Mouse (Mus musculus) midbrain, embryonic 15.5 days (tissue): ENCODE measurements around the gene C9. TPM values are rescaled to one million over a fixed set of nuclear protein-coding genes. Genes with fewer than 3 reads are reported as not detected.

Experiments
- ATAC-seq: fragments of 200-750 bp; cut with Nextera tagmentation; replicated peaks from 2 replicates; pipeline ENCODE4 v1.8.0; 2017; ENCODE audit warnings: moderate TSS enrichment
- H3K27ac ChIP-seq: fragments of 300-500 bp; sonication (generic); 2 replicates; pipeline ENCODE4 v1.5.1; 2015; ENCODE audit warnings: mild to moderate bottlenecking, inconsistent platforms
- H3K27me3 ChIP-seq: fragments of 300-500 bp; sonication (generic); replicated peaks from 2 replicates; pipeline ENCODE4 v1.6.1; 2015; ENCODE audit warnings: inconsistent platforms
- H3K36me3 ChIP-seq: fragments of 300-500 bp; sonication (generic); replicated peaks from 2 replicates; pipeline ENCODE4 v1.6.1; 2015; ENCODE audit warnings: inconsistent platforms
- H3K4me1 ChIP-seq: fragments of 300-500 bp; sonication (generic); 2 replicates; pipeline ENCODE4 v1.6.1; 2015; ENCODE audit warnings: inconsistent platforms
- H3K4me2 ChIP-seq: fragments of 300-500 bp; sonication (generic); 2 replicates; pipeline ENCODE4 v1.6.1; 2015; ENCODE audit warnings: inconsistent platforms, mild to moderate bottlenecking, moderate library complexity
- H3K4me3 ChIP-seq: fragments of 300-500 bp; sonication (generic); 2 replicates; pipeline ENCODE4 v1.5.1; 2015; ENCODE audit warnings: mild to moderate bottlenecking, inconsistent platforms
- H3K9ac ChIP-seq: fragments of 300-500 bp; sonication (generic); 2 replicates; pipeline ENCODE4 v1.6.1; 2015; ENCODE audit warnings: mild to moderate bottlenecking, inconsistent platforms
- H3K9me3 ChIP-seq: fragments of 300-500 bp; sonication (generic); 2 replicates; pipeline ENCODE4 v1.6.1; 2016; ENCODE audit warnings: inconsistent platforms
- WGBS: fragments of 180-500 bp; shearing (Covaris S2); methylation state at CpG from one replicate; pipeline ENCODE4 v1.1.7; 2015; ENCODE audit warnings: mixed read lengths; 5-methylcytosine and 5-hydroxymethylcytosine counted together
- polyA plus RNA-seq: library from polyadenylated mRNA; unstranded; fragments of >200 nt; fragmentation: Nextera tagmentation; extraction: Ambion mirVana; gene quantifications from 2 replicates; pipeline ENCODE4 v1.2.1, GENCODE M21; 2015

C9 gene
- polyA plus RNA-seq, 1 experiment from 2014 or later = not detected

- no peaks in the 10 kb centered on the region for H3K4me1 ChIP-seq
- ATAC-seq = no peak
- H3K9me3 ChIP-seq = no peaks in the 10 kb centered on the region
- H3K27me3 ChIP-seq = no peaks in the 10 kb centered on the region
- no peaks in the 10 kb centered on the region for H3K36me3 ChIP-seq
- H3K4me3 ChIP-seq = no peak overlapping the region
- WGBS = 93% methylated on average over 2 of the region's 2 CpGs
- H3K4me2 ChIP-seq = no peak overlapping the region
- H3K27ac ChIP-seq = no peak overlapping the region
- no peak overlapping the region for H3K9ac ChIP-seq
Observed at GRCm38 (mm10) chr15:6492386-6492785, 47.3 kb downstream of the C9 start.

- ATAC-seq = peak; percentile 70; the same call in 1 of the 2 replicates
- no peaks in the 10 kb centered on the region for H3K4me1 ChIP-seq
- H3K9me3 ChIP-seq = no peaks in the 10 kb centered on the region
- no peaks in the 10 kb centered on the region for H3K27me3 ChIP-seq
- WGBS = 58% methylated on average over 10 of the region's 10 CpGs
- no peak overlapping the region for H3K4me3 ChIP-seq
- H3K36me3 ChIP-seq = no peaks in the 10 kb centered on the region
- H3K4me2 ChIP-seq = no peak overlapping the region
- H3K9ac ChIP-seq = no peak overlapping the region
- no peak overlapping the region for H3K27ac ChIP-seq
Observed at GRCm38 (mm10) chr15:6498396-6499070, 53.4 kb downstream of the C9 start.

- ATAC-seq = no peak
- 56% methylated on average over 1 of the region's 1 CpGs for WGBS
- H3K9ac ChIP-seq = no peak overlapping the region
- no peak overlapping the region for H3K4me2 ChIP-seq
- H3K4me3 ChIP-seq = no peak overlapping the region
- no peaks in the 10 kb centered on the region for H3K36me3 ChIP-seq
- H3K9me3 ChIP-seq = no peaks in the 10 kb centered on the region
- H3K4me1 ChIP-seq = no peaks in the 10 kb centered on the region
- no peaks in the 10 kb centered on the region for H3K27me3 ChIP-seq
- no peak overlapping the region for H3K27ac ChIP-seq
Observed at GRCm38 (mm10) chr15:6500787-6501186, 55.7 kb downstream of the C9 start.

GRCm38 (mm10) chr15:6517525-6517924 lies 72.4 kb downstream of the C9 start:
- no peak overlapping the region for H3K4me2 ChIP-seq
- ATAC-seq = no peak
- H3K27me3 ChIP-seq = no peaks in the 10 kb centered on the region
- no peaks in the 10 kb centered on the region for H3K36me3 ChIP-seq
- H3K9me3 ChIP-seq = no peaks in the 10 kb centered on the region
- H3K4me3 ChIP-seq = no peak overlapping the region
- H3K27ac ChIP-seq = no peak overlapping the region
- WGBS = 94% methylated on average over 1 of the region's 1 CpGs
- no peaks in the 10 kb centered on the region for H3K4me1 ChIP-seq
- no peak overlapping the region for H3K9ac ChIP-seq

GRCm38 (mm10) chr15:6519417-6520255 lies 74.5 kb downstream of the C9 start:
- 88% methylated on average over 19 of the region's 19 CpGs for WGBS
- ATAC-seq = 0 out of 2 replicates have a peak, but pooled peaks have one; percentile 50

GRCm38 (mm10) chr15:6520505-6521155 lies 75.5 kb downstream of the C9 start:
- H3K27me3 ChIP-seq = no peaks in the 10 kb centered on the region
- no peak overlapping the region for H3K27ac ChIP-seq
- H3K4me1 ChIP-seq = no peaks in the 10 kb centered on the region
- H3K4me2 ChIP-seq = no peak overlapping the region
- no peak for ATAC-seq
- no peaks in the 10 kb centered on the region for H3K9me3 ChIP-seq
- H3K9ac ChIP-seq = no peak overlapping the region
- H3K4me3 ChIP-seq = no peak overlapping the region
- no peaks in the 10 kb centered on the region for H3K36me3 ChIP-seq
- WGBS = 88% methylated on average over 10 of the region's 10 CpGs

More at GRCm38 (mm10) chr15:6519417-6520255, 74.5 kb downstream of the C9 start:
- no peaks in the 10 kb centered on the region for H3K4me1 ChIP-seq
- H3K9ac ChIP-seq = no peak overlapping the region
- H3K36me3 ChIP-seq = no peaks in the 10 kb centered on the region
- H3K27me3 ChIP-seq = no peaks in the 10 kb centered on the region
- H3K27ac ChIP-seq = no peak overlapping the region
- H3K4me2 ChIP-seq = no peak overlapping the region
- no peak overlapping the region for H3K4me3 ChIP-seq
- no peaks in the 10 kb centered on the region for H3K9me3 ChIP-seq

- Histone ChIP-seq H3K9me3 (no peaks in the 10 kb centered on the region), H3K4me3 (no peak within 1 kb of the TSS), H3K4me2 (no peak within 1 kb of the TSS), H3K4me1 (no peaks in the 10 kb centered on the region), H3K27me3 (no peaks in the 10 kb centered on the region), H3K36me3 (no peaks in the 10 kb centered on the region), H3K9ac (no peak within 1 kb of the TSS), H3K27ac (no peak within 1 kb of the TSS)
- 84% methylated on average over 8 of the region's 8 CpGs for WGBS
- ATAC-seq = no peak
Observed at GRCm38 (mm10) chr15:6522653-6523167, 77.6 kb downstream of the C9 start, which contains the start of gene Fyb. TSS of gene Fyb (plus strand) at chr15:6522853.

- WGBS = 96% methylated on average over 2 of the region's 2 CpGs
Observed at GRCm38 (mm10) chr15:6524801-6525200, 79.7 kb downstream of the C9 start.

GRCm38 (mm10) chr15:6525386-6525785 lies 80.3 kb downstream of the C9 start:
- Histone ChIP-seq H3K9me3 (no peaks in the 10 kb centered on the region), H3K4me1 (no peaks in the 10 kb centered on the region), H3K9ac (no peak overlapping the region), H3K36me3 (no peaks in the 10 kb centered on the region), H3K27me3 (no peaks in the 10 kb centered on the region), H3K27ac (no peak overlapping the region), H3K4me3 (no peak overlapping the region), H3K4me2 (no peak overlapping the region)
- WGBS = 85% methylated on average over 3 of the region's 3 CpGs
- no peak for ATAC-seq

More at GRCm38 (mm10) chr15:6524801-6525200, 79.7 kb downstream of the C9 start:
- Histone ChIP-seq H3K4me3 (no peak overlapping the region), H3K4me2 (no peak overlapping the region), H3K9ac (no peak overlapping the region), H3K27ac (no peak overlapping the region), H3K27me3 (no peaks in the 10 kb centered on the region), H3K9me3 (no peaks in the 10 kb centered on the region), H3K4me1 (no peaks in the 10 kb centered on the region), H3K36me3 (no peaks in the 10 kb centered on the region)
- ATAC-seq = no peak

GRCm38 (mm10) chr15:6533858-6534343 lies 88.8 kb downstream of the C9 start:
- Histone ChIP-seq H3K4me1 (no peaks in the 10 kb centered on the region), H3K27me3 (no peaks in the 10 kb centered on the region), H3K4me2 (no peak overlapping the region), H3K27ac (no peak overlapping the region), H3K36me3 (no peaks in the 10 kb centered on the region), H3K9ac (no peak overlapping the region), H3K4me3 (no peak overlapping the region), H3K9me3 (no peaks in the 10 kb centered on the region)
- ATAC-seq = no peak
- WGBS = 89% methylated on average over 3 of the region's 3 CpGs

- Histone ChIP-seq H3K27me3 (no peaks in the 10 kb centered on the region), H3K9ac (no peak overlapping the region), H3K4me3 (no peak overlapping the region), H3K9me3 (no peaks in the 10 kb centered on the region), H3K36me3 (no peaks in the 10 kb centered on the region), H3K27ac (no peak overlapping the region), H3K4me1 (no peaks in the 10 kb centered on the region), H3K4me2 (no peak overlapping the region)
- ATAC-seq = no peak
- 89% methylated on average over 8 of the region's 8 CpGs for WGBS
Observed at GRCm38 (mm10) chr15:6534592-6534991, 89.5 kb downstream of the C9 start.
